Mouse (Mus musculus) gastrocnemius, adult 2 months (tissue): ENCODE data around the gene Thsd4. TPM values are rescaled to one million over a fixed set of nuclear protein-coding genes. Genes with fewer than 3 reads are reported as not detected.

Source experiments
- DNase-seq: peaks from one replicate; pipeline ENCODE4 v3.0.0; 2022
- H3K27ac ChIP-seq: fragments of 200-600 bp; 2 replicates; pipeline ENCODE4 v1.8.1; 2022; ENCODE audit warnings: mild to moderate bottlenecking
- H3K4me3 ChIP-seq: fragments of 200-600 bp; 2 replicates; pipeline ENCODE4 v1.8.1; 2022; ENCODE audit warnings: mild to moderate bottlenecking, moderate library complexity
- CTCF ChIP-seq: fragments of 200-600 bp; IDR thresholded peaks from 2 replicates; pipeline ENCODE4 v1.8.1; 2022; ENCODE audit warnings: antibody characterized with exemption, mild to moderate bottlenecking, moderate library complexity
- intact Hi-C: fragments of 180-260 bp; cut with DNase I; formaldehyde crosslinking; loops from one replicate; pipeline ENCODE4 v1.15.1; 2025
- total RNA-seq, 2 experiments: library from RNA; stranded (reverse); gene quantifications; 2 replicates each; pipeline ENCODE4 v1.2.3; 2021

Gene Thsd4
- total RNA-seq, 2 experiments from 2014 or later = 0.48 to 1.2 TPM

DNA sequence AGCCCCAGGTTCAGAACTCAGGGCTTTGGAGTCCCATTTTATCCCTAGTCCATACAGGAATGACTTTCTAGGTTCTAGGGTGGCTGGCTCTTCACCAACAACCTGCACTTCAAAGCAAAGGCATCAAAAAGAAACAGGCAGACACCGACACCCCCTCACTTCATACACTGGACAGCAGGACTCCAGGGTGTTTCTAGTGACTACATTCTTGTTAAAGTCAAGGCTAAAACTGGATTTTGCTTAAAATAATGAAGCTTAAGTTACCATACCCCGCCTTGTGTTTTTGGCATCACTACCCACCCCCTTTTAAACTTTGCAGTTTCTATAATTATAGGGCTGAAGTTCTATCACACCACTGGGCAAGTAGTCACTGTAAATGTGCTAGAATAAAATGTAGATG lies 225.6 kb downstream of the Thsd4 start:
- no peak overlapping the region for H3K27ac ChIP-seq
- DNase-seq = no peak
- intact Hi-C loops = no loop called here
- TF ChIP-seq CTCF = no peak
- no peak overlapping the region for H3K4me3 ChIP-seq

DNA sequence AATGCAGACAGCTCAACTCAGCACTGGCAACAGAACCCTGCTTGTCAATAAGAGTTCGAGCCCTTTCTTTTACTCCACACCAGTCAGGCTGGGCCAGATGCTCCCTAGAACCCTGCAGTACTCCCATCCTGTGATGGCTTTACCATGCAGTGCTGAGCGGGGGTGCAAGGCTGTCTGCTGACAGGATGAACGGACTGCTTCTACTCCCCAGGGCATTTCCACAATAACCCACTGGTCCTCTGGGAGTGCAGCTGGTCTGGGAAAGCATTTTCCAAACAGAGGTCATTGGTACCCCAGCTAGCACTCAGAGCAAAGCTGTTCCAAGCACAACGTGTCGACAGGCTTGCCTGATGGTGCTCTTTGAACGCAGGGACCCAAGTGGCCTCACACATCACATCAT lies 226.6 kb downstream of the Thsd4 start:
- no peak for TF ChIP-seq CTCF
- H3K4me3 ChIP-seq = no peak overlapping the region
- no peak overlapping the region for H3K27ac ChIP-seq
- intact Hi-C loops = no loop called here
- no peak for DNase-seq

DNA sequence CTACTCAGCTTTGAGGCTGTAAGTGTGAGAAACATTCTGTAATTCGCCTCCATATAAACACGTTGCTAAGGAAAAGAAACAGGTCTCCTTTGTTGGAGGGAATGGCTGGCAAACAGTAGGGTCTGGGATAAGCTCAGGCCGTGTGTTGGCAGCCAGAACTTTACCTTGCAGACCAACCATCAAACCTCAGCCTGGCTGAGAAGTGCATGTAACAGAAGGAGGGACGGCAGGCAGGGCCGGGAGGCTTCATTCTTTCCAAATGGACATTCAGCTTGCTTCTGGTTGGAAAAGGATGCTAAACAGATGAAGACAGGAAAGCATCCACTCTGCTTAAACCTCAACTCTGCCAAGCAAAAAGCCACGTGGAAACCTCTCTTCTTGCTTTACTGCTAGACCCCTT lies 228.7 kb downstream of the Thsd4 start:
- no peak overlapping the region for H3K4me3 ChIP-seq
- DNase-seq = no peak
- TF ChIP-seq CTCF = no peak
- H3K27ac ChIP-seq = no peak overlapping the region
- intact Hi-C loops = no loop called here

DNA sequence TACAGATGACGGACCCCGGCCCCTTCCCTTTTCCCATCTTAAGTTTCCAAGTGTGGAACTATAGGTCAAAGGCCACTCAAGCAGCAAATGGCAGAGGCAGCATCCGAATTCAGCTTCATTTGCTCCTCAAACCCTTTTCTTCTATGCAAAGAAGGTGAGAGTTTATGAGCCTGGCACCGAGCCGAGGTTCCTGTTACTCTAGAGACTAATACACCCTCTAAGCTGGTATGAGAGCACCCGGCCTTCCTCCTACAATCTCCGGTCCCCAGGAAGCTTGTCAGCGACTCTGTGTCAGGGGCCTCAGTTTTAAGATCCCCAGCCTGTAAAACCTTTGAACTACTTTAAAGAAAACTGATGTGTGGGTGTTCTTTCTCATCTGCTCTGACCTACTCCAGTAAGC lies 231.1 kb downstream of the Thsd4 start:
- Histone ChIP-seq H3K27ac (no peak overlapping the region), H3K4me3 (no peak overlapping the region)
- peak; percentile 29 for DNase-seq
- TF ChIP-seq CTCF = no peak
- intact Hi-C loops = no loop called here

DNA sequence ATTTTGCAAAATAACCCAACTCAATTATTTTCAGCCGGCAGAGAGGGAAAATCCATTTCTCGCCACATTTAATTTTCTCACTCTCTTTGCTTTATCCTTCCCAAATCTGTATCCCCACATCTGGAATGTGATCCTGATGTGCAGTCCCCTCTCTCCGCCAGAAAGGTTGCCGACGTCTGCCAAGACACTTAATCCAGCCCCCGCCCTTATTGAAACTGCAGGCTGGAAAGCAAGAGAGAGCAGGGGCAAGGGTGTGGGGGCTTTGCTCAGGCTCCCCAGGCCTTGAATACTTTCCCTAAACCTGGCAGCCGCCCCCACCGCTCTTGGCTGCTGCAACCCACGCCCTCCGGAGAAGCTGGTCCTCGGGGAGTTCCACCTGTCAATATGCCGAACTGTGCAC lies 233.1 kb downstream of the Thsd4 start:
- TF ChIP-seq CTCF = no peak
- DNase-seq = peak; percentile 32
- H3K4me3 ChIP-seq = peak overlapping the region; percentile 0
- no peak overlapping the region for H3K27ac ChIP-seq
- intact Hi-C loops = no loop called here

DNA sequence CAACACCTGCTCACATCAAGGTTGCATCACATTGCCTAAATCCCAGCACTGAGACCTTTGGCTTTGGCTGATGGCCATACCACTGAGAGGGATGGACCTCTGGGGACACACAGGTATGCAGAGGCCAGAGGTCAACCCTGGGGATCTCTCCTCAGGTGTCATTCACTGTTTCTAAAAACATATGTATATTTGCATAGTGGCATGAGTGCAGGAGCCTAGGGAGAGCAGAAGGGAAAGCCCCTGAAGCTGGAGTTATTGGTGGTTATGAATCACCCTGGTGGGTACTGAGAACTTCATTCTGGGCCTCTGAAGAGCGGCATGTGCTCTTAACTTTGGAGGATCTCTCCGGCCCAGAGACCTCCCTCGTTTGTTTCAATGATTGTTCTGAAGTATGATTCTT lies 235.5 kb downstream of the Thsd4 start:
- Histone ChIP-seq H3K4me3 (no peak overlapping the region), H3K27ac (no peak overlapping the region)
- intact Hi-C loops = no loop called here
- no peak for TF ChIP-seq CTCF
- DNase-seq = no peak

DNA sequence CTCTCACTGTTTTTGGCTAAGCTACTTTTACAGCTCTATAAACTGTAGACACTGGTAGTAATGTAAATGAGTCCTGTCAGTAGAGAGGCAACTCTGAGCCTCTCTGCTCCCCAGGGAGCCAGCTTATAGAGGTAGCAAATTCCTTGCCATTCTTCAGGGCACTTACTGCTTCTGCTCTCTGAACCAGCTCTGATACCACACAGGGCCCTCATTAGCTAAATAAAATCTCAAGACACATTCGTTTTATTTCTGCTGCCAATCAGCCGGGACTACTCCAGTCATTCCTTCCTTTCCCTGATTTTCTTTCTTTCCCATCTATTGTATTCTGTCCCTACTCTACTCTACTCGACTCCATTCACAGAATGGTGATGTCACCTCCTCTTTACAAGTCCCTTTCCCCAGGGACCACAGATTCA lies 236.8 kb downstream of the Thsd4 start:
- no peak for TF ChIP-seq CTCF
- DNase-seq = no peak
- intact Hi-C loops = no loop called here
- Histone ChIP-seq H3K4me3 (no peak overlapping the region), H3K27ac (no peak overlapping the region)

DNA sequence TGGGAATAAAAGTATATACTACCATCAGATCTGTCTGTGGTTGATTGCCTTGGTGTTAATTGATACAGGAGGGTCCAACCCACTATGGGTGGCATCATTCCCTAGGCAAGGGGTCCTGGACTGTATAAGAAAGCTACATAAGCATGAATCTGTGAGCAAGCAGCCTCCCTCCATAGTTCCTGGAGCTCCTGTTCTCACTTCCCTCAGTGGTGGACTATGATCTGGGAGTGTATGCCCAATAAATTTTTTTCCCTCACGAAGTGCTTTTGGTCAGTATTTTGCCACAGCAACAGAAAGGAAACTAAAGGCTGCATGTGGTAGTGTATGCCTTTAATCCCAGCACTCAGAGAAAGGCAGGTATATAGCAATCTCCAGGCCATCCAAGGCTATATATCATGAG lies 237.5 kb downstream of the Thsd4 start:
- intact Hi-C loops = no loop called here
- no peak for DNase-seq
- TF ChIP-seq CTCF = no peak
- H3K27ac ChIP-seq = no peak overlapping the region
- no peak overlapping the region for H3K4me3 ChIP-seq

DNA sequence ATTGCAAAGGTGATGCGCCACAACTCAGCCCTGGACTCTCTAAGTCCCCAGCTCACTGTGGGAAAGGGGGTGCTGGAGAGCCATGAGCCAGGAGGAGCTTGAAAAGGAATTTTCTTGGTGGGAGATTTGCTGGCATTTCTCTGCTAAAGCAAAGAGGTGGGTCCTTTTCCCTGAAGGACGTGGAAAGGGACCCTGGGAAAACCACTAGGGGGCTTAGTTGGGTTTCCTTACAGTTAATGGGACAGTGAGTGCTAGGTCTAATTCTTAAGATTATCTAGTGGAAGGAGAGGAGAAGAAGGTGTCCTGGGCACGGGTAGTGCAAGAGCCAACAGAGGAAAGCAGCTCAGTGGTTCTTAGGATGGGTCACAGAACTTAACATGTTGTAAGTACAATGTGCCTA lies 238.3 kb downstream of the Thsd4 start:
- intact Hi-C loops = no loop called here
- Histone ChIP-seq H3K27ac (no peak overlapping the region), H3K4me3 (no peak overlapping the region)
- TF ChIP-seq CTCF = peak; percentile 47
- no peak for DNase-seq

DNA sequence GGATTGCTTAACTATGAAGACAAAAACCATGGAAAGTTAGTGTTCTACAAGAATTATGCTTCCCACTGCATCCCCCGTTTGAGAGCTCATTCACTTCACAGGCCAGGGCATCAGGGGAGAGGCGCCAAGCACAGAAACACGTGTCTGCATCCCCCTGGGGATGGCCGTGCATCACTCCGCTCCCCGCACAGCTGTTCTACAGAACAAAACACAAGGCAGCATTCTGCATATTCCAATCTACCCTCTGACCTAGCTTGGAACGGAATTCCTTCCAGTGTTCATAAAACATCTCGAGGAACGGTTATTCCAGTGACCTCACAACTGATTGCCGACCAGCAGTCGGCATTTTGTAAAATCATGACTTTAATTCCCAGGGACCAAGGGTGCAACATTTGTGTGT lies 240.6 kb downstream of the Thsd4 start:
- Histone ChIP-seq H3K4me3 (no peak overlapping the region), H3K27ac (no peak overlapping the region)
- intact Hi-C loops = no loop called here
- DNase-seq = peak; percentile 49
- TF ChIP-seq CTCF = no peak

DNA sequence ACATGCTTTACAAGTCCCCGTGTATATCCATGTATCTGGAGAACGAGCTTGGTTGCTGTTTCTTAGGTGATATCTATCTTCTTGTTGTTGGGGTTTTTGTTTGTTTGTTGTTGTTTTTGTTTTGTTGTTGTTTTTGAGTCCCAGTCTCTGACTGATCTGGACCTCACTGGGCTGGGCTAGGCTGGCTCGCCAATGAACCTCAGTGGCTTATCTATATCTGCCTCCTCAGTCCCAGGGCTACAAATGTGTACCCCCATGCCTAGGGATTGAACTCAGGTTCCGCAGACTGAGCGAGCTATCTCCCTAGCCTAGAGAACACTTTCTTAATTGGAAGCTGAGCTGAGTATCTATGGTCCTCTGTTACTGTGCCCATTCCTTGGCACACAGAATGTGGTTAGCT lies 241.1 kb downstream of the Thsd4 start:
- Histone ChIP-seq H3K4me3 (no peak overlapping the region), H3K27ac (no peak overlapping the region)
- DNase-seq = no peak
- intact Hi-C loops = no loop called here
- TF ChIP-seq CTCF = no peak

DNA sequence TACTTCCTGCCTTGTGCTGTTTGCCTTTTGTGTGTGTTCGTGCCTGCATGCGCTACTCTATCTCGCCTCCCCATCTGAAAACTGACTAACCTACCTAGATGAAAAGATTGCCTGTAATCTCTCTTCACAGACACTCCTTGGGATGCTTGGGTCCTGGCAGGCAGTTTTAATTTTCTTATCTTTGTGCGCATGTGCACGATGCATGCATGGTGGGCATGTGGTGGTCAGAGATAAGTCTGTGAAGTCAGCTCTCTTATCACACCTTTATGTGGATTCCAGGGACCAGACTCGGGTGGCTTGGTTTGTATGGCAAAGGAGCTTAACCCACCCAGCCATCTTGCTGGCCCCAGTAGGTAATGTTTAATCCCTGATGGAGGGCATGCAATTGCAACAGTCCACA lies 242.3 kb downstream of the Thsd4 start:
- no peak overlapping the region for H3K27ac ChIP-seq
- intact Hi-C loops = loop anchor here (5.0 kb wide), 1 partner anchor 323 kb away; no protein-coding TSS in a partner anchor

DNA sequence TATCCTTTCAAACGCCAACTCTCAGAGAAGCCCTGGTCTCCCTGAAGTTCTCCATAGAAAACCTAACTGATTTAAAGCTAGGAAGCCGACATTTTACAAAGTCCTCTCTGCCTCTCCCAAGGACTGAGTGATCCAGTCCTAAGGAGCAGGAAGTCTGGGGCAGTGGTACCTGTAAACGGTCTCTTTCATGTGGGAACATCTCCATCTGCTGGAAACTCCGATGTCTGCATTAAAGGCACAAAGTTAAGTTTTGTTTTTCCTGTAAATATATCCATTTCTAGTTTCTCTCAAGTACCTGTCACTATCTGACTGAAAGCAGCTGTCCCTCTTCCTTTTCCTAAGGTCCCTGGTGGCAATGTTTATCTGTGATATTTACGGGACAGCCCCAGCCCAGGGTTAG lies 245.5 kb downstream of the Thsd4 start:
- intact Hi-C loops = loop anchor here (5.0 kb wide), 1 partner anchor 326 kb away; no protein-coding TSS in a partner anchor
- H3K27ac ChIP-seq = no peak overlapping the region
- DNase-seq = no peak
- H3K4me3 ChIP-seq = no peak overlapping the region
- peak; percentile 51 for TF ChIP-seq CTCF

More for the DNA sequence above, 242.3 kb downstream of the Thsd4 start:
- H3K4me3 ChIP-seq = no peak overlapping the region
- no peak for TF ChIP-seq CTCF
- no peak for DNase-seq

DNA sequence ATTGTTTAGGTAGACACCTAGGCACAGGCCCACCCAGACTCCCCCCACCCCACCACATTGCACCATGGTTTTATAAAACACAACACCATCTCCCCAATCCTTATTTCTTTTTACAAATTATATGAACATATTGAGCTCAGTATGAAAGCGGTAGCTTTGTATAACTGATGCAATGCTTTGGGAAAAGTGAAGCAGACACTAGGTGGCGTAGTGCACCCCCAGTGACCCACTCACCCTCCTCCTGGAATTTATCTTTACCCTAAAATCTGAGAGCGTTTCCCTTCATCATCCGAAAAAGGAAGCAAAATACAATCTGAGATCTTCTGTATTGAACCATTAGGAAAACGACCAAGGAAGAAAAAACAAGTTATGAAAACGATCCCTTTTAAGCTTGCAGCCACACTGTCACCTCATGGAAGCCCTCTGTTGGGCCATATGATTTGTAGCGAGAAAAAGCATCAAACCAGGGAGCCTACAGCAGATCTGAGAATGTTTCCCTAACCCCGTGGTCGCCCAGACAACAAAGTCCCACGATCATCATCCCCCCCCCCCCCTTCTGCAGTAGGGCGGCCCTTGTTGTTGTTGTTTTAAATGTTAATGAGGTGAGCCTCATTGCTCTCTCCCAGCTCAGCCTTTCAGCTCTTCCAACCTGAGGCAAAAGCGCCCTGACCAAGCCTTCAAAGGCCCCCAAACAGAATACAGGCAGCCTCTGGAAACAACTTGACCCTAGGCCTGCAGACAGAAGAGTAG lies 246.3 kb downstream of the Thsd4 start:
- Histone ChIP-seq H3K27ac (no peak overlapping the region), H3K4me3 (no peak overlapping the region)
- no peak for DNase-seq
- peak; percentile 76 for TF ChIP-seq CTCF
- intact Hi-C loops = loop anchor here (1.0 to 5.0 kb wide), 3 partner anchors 30 to 327 kb away; partner anchors contain the start of gene Thsd4
